Mouse (Mus musculus) intestine, embryonic 14.5 days (tissue): ENCODE measurements around the gene Syne2. TPM values are rescaled to one million over a fixed set of nuclear protein-coding genes. Genes with fewer than 3 reads are reported as not detected.

Experiments used
- ATAC-seq: fragments of 200-750 bp; cut with Nextera tagmentation; replicated peaks from 2 replicates; pipeline ENCODE4 v1.8.0; 2017; ENCODE audit warnings: low read depth, moderate number of reproducible peaks, moderate TSS enrichment, moderate library complexity; ENCODE audit not compliant: low FRiP score, low TSS enrichment
- DNase-seq: peaks from one replicate; pipeline ENCODE4 v3.0.0-alpha.2; 2018; ENCODE audit warnings: low spot score
- H3K27ac ChIP-seq: fragments of 300-500 bp; sonication (generic); 2 replicates; pipeline ENCODE4 v1.5.1; 2014; ENCODE audit warnings: low read depth, mild to moderate bottlenecking, control low read depth
- H3K27me3 ChIP-seq: fragments of 300-500 bp; sonication (generic); replicated peaks from 2 replicates; pipeline ENCODE4 v1.6.1; 2014; ENCODE audit warnings: low read length, control low read depth; ENCODE audit not compliant: control insufficient read depth, insufficient read depth
- H3K36me3 ChIP-seq: fragments of 300-500 bp; sonication (generic); 2 replicates; pipeline ENCODE4 v1.6.1; 2014; ENCODE audit warnings: low read length, control low read depth; ENCODE audit not compliant: control insufficient read depth, insufficient read depth
- H3K4me1 ChIP-seq: fragments of 300-500 bp; sonication (generic); replicated peaks from 2 replicates; pipeline ENCODE4 v1.6.1; 2014; ENCODE audit warnings: low read length, control low read depth, mixed read lengths; ENCODE audit not compliant: control insufficient read depth, insufficient read depth
- H3K4me2 ChIP-seq: fragments of 300-500 bp; sonication (generic); 2 replicates; pipeline ENCODE4 v1.6.1; 2014; ENCODE audit warnings: low read length
- H3K4me3 ChIP-seq: fragments of 300-500 bp; sonication (generic); 2 replicates; pipeline ENCODE4 v1.5.1; 2014; ENCODE audit warnings: low read depth, low read length, control low read depth, mixed read lengths
- H3K9ac ChIP-seq: fragments of 300-500 bp; sonication (generic); 2 replicates; pipeline ENCODE4 v1.6.1; 2014; ENCODE audit warnings: mild to moderate bottlenecking, low read length
- H3K9me3 ChIP-seq: fragments of 300-500 bp; sonication (generic); 2 replicates; pipeline ENCODE4 v1.6.1; 2016; ENCODE audit warnings: low read length, control low read depth; ENCODE audit not compliant: control insufficient read depth
- WGBS: fragments of 180-500 bp; shearing (Covaris S2); extraction: QIAGEN DNeasy Blood & Tissue Kit; methylation state at CpG from one replicate; pipeline ENCODE4 v1.1.7; 2014; 5-methylcytosine and 5-hydroxymethylcytosine counted together
- polyA plus RNA-seq: library from polyadenylated mRNA; unstranded; fragments of >200 nt; fragmentation: Nextera tagmentation; extraction: Ambion mirVana; gene quantifications from 2 replicates; pipeline ENCODE4 v1.2.1, GENCODE M21; 2014

Syne2 gene
- polyA plus RNA-seq, 1 experiment from 2014 or later, result 41.5 TPM

- Histone ChIP-seq H3K27me3 (no peaks in the 10 kb centered on the region), H3K4me3 (no peak overlapping the region), H3K9me3 (no peaks in the 10 kb centered on the region), H3K4me2 (peak overlapping the region; percentile 31), H3K9ac (no peak overlapping the region), H3K36me3 (no peaks in the 10 kb centered on the region), H3K27ac (no peak overlapping the region; the same call in 1 of the 2 replicates), H3K4me1 (peaks cover 28% of the 10 kb centered on the region)
- whole genome bisulfite sequencing, result 20% methylated on average over 11 of the region's 11 CpGs
- no peak for DNase-seq
- ATAC-seq, result no peak
Measured at GRCm38 (mm10) chr12:75836524-75836962, 18.6 kb downstream of the Syne2 start.

GRCm38 (mm10) chr12:75837462-75837861, 19.5 kb downstream of the Syne2 start:
- no peak overlapping the region for H3K9ac ChIP-seq
- no peak for DNase-seq
- H3K9me3 ChIP-seq, result no peaks in the 10 kb centered on the region
- no peak overlapping the region for H3K4me3 ChIP-seq
- no peak overlapping the region for H3K27ac ChIP-seq
- no peak overlapping the region for H3K4me2 ChIP-seq
- WGBS, result 87% methylated on average over 4 of the region's 4 CpGs
- ATAC-seq, result no peak
- H3K36me3 ChIP-seq, result no peaks in the 10 kb centered on the region
- no peaks in the 10 kb centered on the region for H3K27me3 ChIP-seq
- H3K4me1 ChIP-seq, result peaks cover 28% of the 10 kb centered on the region

GRCm38 (mm10) chr12:75839083-75839736, 21.3 kb downstream of the Syne2 start:
- no peak overlapping the region for H3K9ac ChIP-seq
- H3K27ac ChIP-seq, result no peak overlapping the region
- H3K9me3 ChIP-seq, result no peaks in the 10 kb centered on the region
- WGBS, result 78% methylated on average over 11 of the region's 11 CpGs
- no peak for ATAC-seq
- no peak overlapping the region for H3K4me3 ChIP-seq
- H3K4me1 ChIP-seq, result peaks cover 18% of the 10 kb centered on the region
- no peaks in the 10 kb centered on the region for H3K27me3 ChIP-seq
- no peaks in the 10 kb centered on the region for H3K36me3 ChIP-seq
- no peak for DNase-seq
- no peak overlapping the region for H3K4me2 ChIP-seq

- Histone ChIP-seq H3K4me2 (no peak overlapping the region), H3K36me3 (no peaks in the 10 kb centered on the region), H3K9me3 (no peaks in the 10 kb centered on the region), H3K9ac (no peak overlapping the region), H3K27me3 (no peaks in the 10 kb centered on the region), H3K27ac (no peak overlapping the region), H3K4me1 (peaks cover 11% of the 10 kb centered on the region), H3K4me3 (no peak overlapping the region)
- no peak for ATAC-seq
- 72% methylated on average over 7 of the region's 7 CpGs for WGBS
- no peak for DNase-seq
Measured at GRCm38 (mm10) chr12:75841183-75841582, 23.2 kb downstream of the Syne2 start.

- H3K36me3 ChIP-seq, result no peaks in the 10 kb centered on the region
- WGBS, result 67% methylated on average over 4 of the region's 4 CpGs
- H3K4me1 ChIP-seq, result peaks cover 3% of the 10 kb centered on the region; the same call in 1 of the 2 replicates
- H3K27me3 ChIP-seq, result no peaks in the 10 kb centered on the region
- no peak for ATAC-seq
- no peak overlapping the region for H3K9ac ChIP-seq
- no peaks in the 10 kb centered on the region for H3K9me3 ChIP-seq
- H3K4me3 ChIP-seq, result no peak overlapping the region
- no peak for DNase-seq
- H3K27ac ChIP-seq, result no peak overlapping the region
- H3K4me2 ChIP-seq, result no peak overlapping the region
Measured at GRCm38 (mm10) chr12:75844311-75844710, 26.4 kb downstream of the Syne2 start.

- H3K27me3 ChIP-seq, result no peaks in the 10 kb centered on the region
- peak overlapping the region; percentile 13; the same call in 1 of the 2 replicates for H3K4me2 ChIP-seq
- H3K9me3 ChIP-seq, result no peaks in the 10 kb centered on the region
- H3K27ac ChIP-seq, result no peak overlapping the region
- no peaks in the 10 kb centered on the region for H3K36me3 ChIP-seq
- no peak overlapping the region for H3K4me3 ChIP-seq
- no peak overlapping the region for H3K9ac ChIP-seq
- peaks cover 6% of the 10 kb centered on the region; the same call in 1 of the 2 replicates for H3K4me1 ChIP-seq
- DNase-seq, result no peak
- ATAC-seq, result no peak
- WGBS, result 33% methylated on average over 9 of the region's 9 CpGs
Measured at GRCm38 (mm10) chr12:75845070-75845469, 27.1 kb downstream of the Syne2 start.

GRCm38 (mm10) chr12:75846513-75846912, 28.6 kb downstream of the Syne2 start:
- no peak for ATAC-seq
- no peak for DNase-seq
- H3K4me2 ChIP-seq, result no peak overlapping the region
- H3K4me3 ChIP-seq, result no peak overlapping the region
- H3K36me3 ChIP-seq, result no peaks in the 10 kb centered on the region
- H3K9ac ChIP-seq, result no peak overlapping the region
- 86% methylated on average over 12 of the region's 12 CpGs for WGBS
- no peaks in the 10 kb centered on the region for H3K27me3 ChIP-seq
- no peak overlapping the region for H3K27ac ChIP-seq
- peaks cover 6% of the 10 kb centered on the region; the same call in 1 of the 2 replicates for H3K4me1 ChIP-seq
- no peaks in the 10 kb centered on the region for H3K9me3 ChIP-seq

- H3K36me3 ChIP-seq, result no peaks in the 10 kb centered on the region
- no peak overlapping the region for H3K9ac ChIP-seq
- H3K9me3 ChIP-seq, result no peaks in the 10 kb centered on the region
- WGBS, result 58% methylated on average over 3 of the region's 3 CpGs
- H3K27me3 ChIP-seq, result no peaks in the 10 kb centered on the region
- H3K27ac ChIP-seq, result no peak overlapping the region
- DNase-seq (no peak), ATAC-seq (no peak)
- H3K4me1 ChIP-seq, result peaks cover 26% of the 10 kb centered on the region
- no peak overlapping the region for H3K4me2 ChIP-seq
- H3K4me3 ChIP-seq, result no peak overlapping the region
Measured at GRCm38 (mm10) chr12:75850205-75850604, 32.3 kb downstream of the Syne2 start.

- Histone ChIP-seq H3K9me3 (no peaks in the 10 kb centered on the region), H3K27me3 (no peaks in the 10 kb centered on the region), H3K9ac (no peak overlapping the region), H3K36me3 (no peaks in the 10 kb centered on the region), H3K4me1 (peaks cover 31% of the 10 kb centered on the region), H3K4me2 (no peak overlapping the region), H3K4me3 (no peak overlapping the region), H3K27ac (no peak overlapping the region)
- no peak for ATAC-seq
- DNase-seq, result no peak
- WGBS, result 86% methylated on average over 8 of the region's 8 CpGs
Measured at GRCm38 (mm10) chr12:75851481-75851880, 33.5 kb downstream of the Syne2 start.
